Mouse (Mus musculus) forebrain, embryonic 11.5 days (tissue): ENCODE results near the gene Plg. TPM values are rescaled to one million over a fixed set of nuclear protein-coding genes. Genes with fewer than 3 reads are reported as not detected.

Experiments used
- ATAC-seq: fragments of 200-750 bp; cut with Nextera tagmentation; replicated peaks from 2 replicates; pipeline ENCODE4 v1.8.0; 2017; ENCODE audit warnings: moderate TSS enrichment; ENCODE audit not compliant: low FRiP score
- DNase-seq: peaks from one replicate; pipeline ENCODE4 v3.0.0-alpha.2; 2017; ENCODE audit warnings: low spot score
- H3K27ac ChIP-seq: fragments of 300-500 bp; sonication (generic); 2 replicates; pipeline ENCODE4 v1.5.1; 2014; ENCODE audit warnings: low read depth, low read length
- H3K27me3 ChIP-seq: fragments of 300-500 bp; sonication (generic); 2 replicates; pipeline ENCODE4 v1.6.1; 2014; ENCODE audit warnings: mild to moderate bottlenecking, low read length, mixed read lengths; ENCODE audit not compliant: control insufficient read depth, insufficient read depth
- H3K36me3 ChIP-seq: fragments of 300-500 bp; sonication (generic); 2 replicates; pipeline ENCODE4 v1.6.1; 2014; ENCODE audit warnings: mild to moderate bottlenecking, low read length, moderate library complexity, mixed read lengths; ENCODE audit not compliant: control insufficient read depth, insufficient read depth
- H3K4me1 ChIP-seq: fragments of 300-500 bp; sonication (generic); replicated peaks from 2 replicates; pipeline ENCODE4 v1.6.1; 2014; ENCODE audit warnings: low read length, mixed read lengths; ENCODE audit not compliant: control insufficient read depth, insufficient read depth
- H3K4me2 ChIP-seq: fragments of 300-500 bp; sonication (generic); 2 replicates; pipeline ENCODE4 v1.6.1; 2014; ENCODE audit warnings: low read depth, mild to moderate bottlenecking, low read length, moderate library complexity, mixed read lengths; ENCODE audit not compliant: severe bottlenecking
- H3K4me3 ChIP-seq: fragments of 300-500 bp; sonication (generic); 2 replicates; pipeline ENCODE4 v1.5.1; 2014; ENCODE audit warnings: low read depth, low read length
- H3K9ac ChIP-seq: fragments of 300-500 bp; sonication (generic); 2 replicates; pipeline ENCODE4 v1.6.1; 2014; ENCODE audit warnings: low read length
- H3K9me3 ChIP-seq: fragments of 300-500 bp; sonication (generic); 2 replicates; pipeline ENCODE4 v1.6.1; 2016; ENCODE audit warnings: low read length, mixed read lengths; ENCODE audit not compliant: control insufficient read depth
- WGBS: fragments of 180-500 bp; shearing (Covaris S2); extraction: QIAGEN DNeasy Blood & Tissue Kit; methylation state at CpG from one replicate; pipeline ENCODE4 v1.1.7; 2014; 5-methylcytosine and 5-hydroxymethylcytosine counted together
- polyA plus RNA-seq: library from polyadenylated mRNA; unstranded; fragments of >200 nt; fragmentation: Nextera tagmentation; extraction: Ambion mirVana; gene quantifications from 2 replicates; pipeline ENCODE4 v1.2.1, GENCODE M21; 2014

Gene Plg
- polyA plus RNA-seq, 1 experiment from 2014 or later, result 0.07 TPM

DNA sequence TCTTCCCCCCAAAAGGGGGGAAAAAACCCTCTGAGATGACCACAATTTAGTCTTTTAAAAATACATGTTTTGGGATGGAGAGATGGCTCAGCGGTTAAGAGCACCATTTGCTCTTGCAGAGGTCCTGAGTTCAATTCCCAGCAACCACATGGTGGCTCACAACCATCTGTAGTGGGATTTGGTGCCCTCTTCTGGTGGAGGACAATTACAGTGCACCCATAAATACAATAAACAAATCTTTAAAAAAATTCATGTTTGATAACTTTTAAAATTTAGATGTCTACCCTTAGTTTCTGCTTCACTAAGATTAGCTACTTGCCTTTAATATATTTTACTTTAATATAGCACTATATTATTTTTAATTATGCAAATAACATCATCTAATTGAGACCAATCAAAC lies 43.7 kb downstream of the Plg start:
- no peak for DNase-seq
- H3K27ac ChIP-seq, result no peak overlapping the region
- WGBS, result 86% methylated on average over 1 of the region's 1 CpGs
- no peaks in the 10 kb centered on the region for H3K4me1 ChIP-seq
- no peak for ATAC-seq
- H3K4me3 ChIP-seq, result no peak overlapping the region
- no peaks in the 10 kb centered on the region for H3K9me3 ChIP-seq
- no peaks in the 10 kb centered on the region for H3K27me3 ChIP-seq
- no peak overlapping the region for H3K9ac ChIP-seq
- H3K36me3 ChIP-seq, result no peaks in the 10 kb centered on the region
- H3K4me2 ChIP-seq, result no peak overlapping the region

DNA sequence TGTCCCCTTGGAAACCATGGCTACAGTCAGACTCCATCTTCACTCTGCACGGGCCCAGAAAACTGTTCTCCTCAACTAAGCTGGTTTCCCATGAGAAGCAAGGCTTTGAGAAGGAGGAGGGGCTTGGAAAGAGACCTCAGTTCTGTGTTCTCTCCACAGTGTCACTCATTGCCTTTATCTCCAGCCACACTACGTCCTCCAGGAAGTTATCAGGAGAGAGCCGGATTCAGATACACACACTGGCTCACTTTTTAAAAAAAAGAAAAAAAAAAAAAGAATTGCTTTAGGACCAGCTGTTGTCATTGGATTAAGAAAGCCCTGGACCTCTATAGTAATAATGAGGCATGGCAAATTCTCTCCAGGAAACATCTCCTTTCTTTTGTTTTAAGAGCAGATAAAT lies 48.7 kb downstream of the Plg start:
- H3K4me2 ChIP-seq, result no peak overlapping the region
- no peaks in the 10 kb centered on the region for H3K36me3 ChIP-seq
- H3K4me1 ChIP-seq, result no peaks in the 10 kb centered on the region
- no peak overlapping the region for H3K27ac ChIP-seq
- 59% methylated on average over 3 of the region's 3 CpGs for WGBS
- H3K4me3 ChIP-seq, result no peak overlapping the region
- no peaks in the 10 kb centered on the region for H3K27me3 ChIP-seq
- ATAC-seq, result no peak
- no peak overlapping the region for H3K9ac ChIP-seq
- DNase-seq, result no peak
- H3K9me3 ChIP-seq, result no peaks in the 10 kb centered on the region

DNA sequence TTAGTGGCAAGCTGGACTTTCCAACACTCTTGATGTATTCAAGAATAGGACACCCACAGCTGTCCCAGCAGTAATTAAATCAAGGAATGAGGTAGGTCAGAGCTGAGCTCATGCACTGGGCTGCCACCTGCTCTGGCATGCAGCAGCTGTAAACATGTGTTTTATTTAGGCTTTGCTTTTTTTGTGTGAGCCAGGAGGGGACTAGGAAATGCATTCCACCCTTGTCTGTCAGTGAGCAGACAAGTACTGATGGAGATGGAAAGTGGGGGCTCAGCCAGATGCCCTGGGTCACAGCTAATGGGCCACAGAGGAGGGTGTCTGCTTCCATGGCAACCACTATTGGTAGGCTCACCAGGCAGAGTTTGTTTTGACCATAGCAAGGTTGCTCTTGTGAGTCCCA lies 50.0 kb downstream of the Plg start:
- Histone ChIP-seq H3K36me3 (no peaks in the 10 kb centered on the region), H3K9me3 (no peaks in the 10 kb centered on the region), H3K27ac (no peak overlapping the region), H3K4me2 (no peak overlapping the region), H3K27me3 (no peaks in the 10 kb centered on the region), H3K9ac (no peak overlapping the region; the same call in 1 of the 2 replicates), H3K4me3 (no peak overlapping the region), H3K4me1 (no peaks in the 10 kb centered on the region)
- peak; percentile 81 for ATAC-seq
- no peak for DNase-seq

DNA sequence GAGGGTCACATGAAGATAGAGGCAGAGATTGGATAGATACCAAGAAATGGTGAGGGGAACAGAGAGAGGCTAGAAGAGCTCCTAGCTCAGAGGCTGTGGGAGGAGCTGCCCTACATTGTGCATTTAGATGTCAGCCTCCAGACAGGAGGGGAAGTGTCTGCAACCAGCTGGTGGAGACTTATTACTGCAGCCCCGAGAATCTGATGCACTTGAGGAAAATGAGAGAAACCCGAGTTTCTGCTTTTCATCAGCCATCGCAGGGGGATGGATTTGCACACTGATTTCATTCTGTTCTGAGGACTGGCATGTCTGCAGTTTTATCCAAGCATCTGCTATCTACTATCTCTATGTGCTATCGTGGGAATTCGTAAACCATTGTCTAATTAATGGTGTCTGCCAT lies 53.3 kb downstream of the Plg start:
- Histone ChIP-seq H3K27ac (no peak overlapping the region), H3K9ac (no peak overlapping the region), H3K27me3 (no peaks in the 10 kb centered on the region), H3K4me1 (no peaks in the 10 kb centered on the region), H3K4me2 (no peak overlapping the region), H3K4me3 (no peak overlapping the region), H3K36me3 (no peaks in the 10 kb centered on the region), H3K9me3 (no peaks in the 10 kb centered on the region)
- 76% methylated on average over 5 of the region's 5 CpGs for WGBS
- DNase-seq, result no peak
- no peak for ATAC-seq

DNA sequence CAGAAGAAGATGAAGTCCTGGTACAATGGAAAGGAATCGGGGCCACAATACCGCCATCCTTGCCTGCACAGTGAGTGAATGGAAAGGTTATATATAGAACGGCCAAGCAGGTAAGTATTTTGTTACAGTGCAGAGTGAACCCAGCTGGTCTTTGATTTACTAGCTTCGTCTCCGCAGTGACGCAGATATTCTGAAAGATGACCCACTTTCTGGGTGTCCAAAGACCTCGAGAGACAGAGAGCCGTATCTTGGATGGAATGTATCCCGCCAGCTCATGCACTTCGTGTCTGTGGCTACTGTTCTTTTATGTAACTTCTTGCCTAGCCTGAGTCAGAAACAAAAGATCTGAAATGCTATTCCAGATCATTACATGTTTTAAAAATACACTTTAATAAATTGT lies 59.4 kb downstream of the Plg start:
- DNase-seq, result no peak
- ATAC-seq, result no peak

DNA sequence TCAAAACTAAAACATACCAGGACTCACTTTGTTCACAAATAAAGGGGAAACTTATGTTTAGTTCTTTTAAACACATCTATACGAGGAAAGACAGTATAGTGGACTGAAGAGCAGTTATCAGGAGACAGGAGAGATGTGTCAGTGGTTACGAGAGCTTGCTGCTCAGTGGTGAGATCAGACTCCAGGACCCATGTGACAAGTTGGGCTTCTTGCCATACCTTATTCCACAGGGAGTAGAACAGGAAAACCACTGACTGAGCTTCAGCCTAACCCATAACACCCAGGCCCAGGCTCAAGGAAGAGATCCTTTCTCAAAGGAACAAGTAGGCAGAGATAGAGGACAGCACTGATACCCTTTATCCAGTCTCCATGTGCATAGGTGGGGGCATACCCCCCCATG lies 66.2 kb downstream of the Plg start:
- WGBS, result 82% methylated on average over 2 of the region's 2 CpGs
- Histone ChIP-seq H3K4me3 (no peak overlapping the region), H3K9ac (no peak overlapping the region), H3K9me3 (no peaks in the 10 kb centered on the region), H3K4me2 (no peak overlapping the region), H3K36me3 (no peaks in the 10 kb centered on the region), H3K4me1 (no peaks in the 10 kb centered on the region), H3K27ac (no peak overlapping the region), H3K27me3 (no peaks in the 10 kb centered on the region)
- no peak for ATAC-seq
- no peak for DNase-seq

More for the DNA sequence above, 59.4 kb downstream of the Plg start:
- Histone ChIP-seq H3K27ac (no peak overlapping the region), H3K4me2 (no peak overlapping the region), H3K4me1 (no peaks in the 10 kb centered on the region), H3K36me3 (no peaks in the 10 kb centered on the region), H3K27me3 (no peaks in the 10 kb centered on the region), H3K9ac (no peak overlapping the region), H3K4me3 (no peak overlapping the region), H3K9me3 (no peaks in the 10 kb centered on the region)
- WGBS, result 91% methylated on average over 10 of the region's 10 CpGs

DNA sequence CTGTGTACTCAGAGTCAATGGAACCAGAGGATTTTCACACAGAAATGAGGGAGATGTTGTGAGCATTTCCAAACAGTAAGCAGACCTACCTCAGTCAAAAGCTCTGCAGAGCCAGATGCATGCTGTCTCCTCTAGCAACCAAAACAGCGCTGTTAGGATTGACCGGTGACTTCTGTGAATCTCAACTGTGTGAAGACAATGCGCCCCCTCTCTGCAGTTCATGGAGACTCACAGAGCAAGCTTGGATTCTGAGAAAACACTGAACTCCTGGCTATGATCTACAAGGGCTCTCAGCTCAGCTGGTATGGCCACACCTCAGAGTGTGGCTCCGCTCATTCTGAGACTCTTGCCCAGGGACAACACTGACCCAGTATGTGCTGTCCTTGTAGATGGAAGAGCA lies 72.8 kb downstream of the Plg start:
- no peak overlapping the region for H3K27ac ChIP-seq
- H3K36me3 ChIP-seq, result no peaks in the 10 kb centered on the region
- H3K9me3 ChIP-seq, result no peaks in the 10 kb centered on the region
- H3K9ac ChIP-seq, result no peak overlapping the region
- WGBS, result 55% methylated on average over 4 of the region's 4 CpGs
- H3K27me3 ChIP-seq, result no peaks in the 10 kb centered on the region
- no peak for DNase-seq
- no peaks in the 10 kb centered on the region; the same call in 1 of the 2 replicates for H3K4me1 ChIP-seq
- no peak overlapping the region for H3K4me2 ChIP-seq
- H3K4me3 ChIP-seq, result no peak overlapping the region
- no peak for ATAC-seq

DNA sequence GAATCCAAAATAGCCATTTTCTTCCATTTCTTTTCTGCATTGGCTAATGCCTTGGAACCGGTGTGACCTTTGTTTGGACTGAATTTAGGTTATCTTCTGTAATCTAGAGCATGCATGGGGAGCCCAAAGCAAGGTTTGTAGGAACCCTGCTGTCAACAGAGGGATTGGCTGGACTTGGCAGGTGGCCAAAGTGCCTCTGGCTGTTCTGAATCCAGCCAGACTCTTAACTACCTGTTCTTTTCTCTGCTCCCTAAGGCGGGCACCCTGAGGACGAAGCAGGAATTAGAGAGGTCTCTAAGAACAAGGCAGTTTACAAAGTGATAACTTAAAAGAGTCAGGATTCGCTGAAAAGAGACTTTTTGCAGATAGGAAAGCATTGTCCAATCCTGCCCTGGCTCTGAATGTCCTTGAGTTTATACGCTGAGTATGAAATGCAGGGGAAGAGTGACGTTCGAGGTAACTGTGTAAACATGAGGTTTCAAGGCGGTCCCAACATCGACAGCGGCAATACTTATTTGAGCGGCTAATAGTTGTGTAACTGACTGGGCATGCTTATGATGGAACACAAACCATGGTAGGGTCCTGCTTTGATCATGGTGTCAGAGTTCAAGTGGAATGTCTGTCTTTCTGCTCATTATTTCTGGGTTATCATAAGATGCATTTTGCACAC lies 74.6 kb downstream of the Plg start:
- ATAC-seq (no peak), DNase-seq (no peak)
- Histone ChIP-seq H3K4me2 (no peak overlapping the region), H3K9me3 (no peaks in the 10 kb centered on the region), H3K4me3 (no peak overlapping the region), H3K9ac (no peak overlapping the region), H3K4me1 (no peaks in the 10 kb centered on the region; the same call in 1 of the 2 replicates), H3K36me3 (no peaks in the 10 kb centered on the region), H3K27ac (no peak overlapping the region), H3K27me3 (no peaks in the 10 kb centered on the region)
- WGBS, result 81% methylated on average over 11 of the region's 11 CpGs

DNA sequence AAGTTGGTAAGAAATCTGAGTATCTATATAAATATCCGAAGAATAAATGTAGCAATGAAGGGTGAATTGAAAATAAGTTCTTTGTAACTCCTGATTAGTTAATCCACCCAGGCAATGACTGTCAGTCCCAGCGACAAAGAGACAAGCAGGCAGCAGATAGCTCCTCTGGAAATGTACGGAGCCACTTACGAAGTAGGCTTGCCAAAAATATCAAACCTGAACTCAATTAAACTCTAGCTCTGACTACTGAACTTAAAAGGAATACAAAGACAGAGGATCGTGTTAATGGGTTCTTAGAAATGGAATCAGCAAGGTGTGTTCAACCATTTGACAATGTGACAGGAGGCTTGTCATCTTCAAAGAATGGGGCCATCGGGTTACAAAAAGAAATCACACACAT lies 75.3 kb downstream of the Plg start:
- ATAC-seq (no peak), DNase-seq (no peak)
- H3K9me3 ChIP-seq, result no peaks in the 10 kb centered on the region
- no peaks in the 10 kb centered on the region; the same call in 1 of the 2 replicates for H3K4me1 ChIP-seq
- H3K27ac ChIP-seq, result no peak overlapping the region
- no peak overlapping the region for H3K9ac ChIP-seq
- 87% methylated on average over 6 of the region's 6 CpGs for WGBS
- no peaks in the 10 kb centered on the region for H3K27me3 ChIP-seq
- H3K4me3 ChIP-seq, result no peak overlapping the region
- no peak overlapping the region for H3K4me2 ChIP-seq
- H3K36me3 ChIP-seq, result no peaks in the 10 kb centered on the region
